Mouse (Mus musculus): ENCODE results near the gene Arhgap32.

DNA sequence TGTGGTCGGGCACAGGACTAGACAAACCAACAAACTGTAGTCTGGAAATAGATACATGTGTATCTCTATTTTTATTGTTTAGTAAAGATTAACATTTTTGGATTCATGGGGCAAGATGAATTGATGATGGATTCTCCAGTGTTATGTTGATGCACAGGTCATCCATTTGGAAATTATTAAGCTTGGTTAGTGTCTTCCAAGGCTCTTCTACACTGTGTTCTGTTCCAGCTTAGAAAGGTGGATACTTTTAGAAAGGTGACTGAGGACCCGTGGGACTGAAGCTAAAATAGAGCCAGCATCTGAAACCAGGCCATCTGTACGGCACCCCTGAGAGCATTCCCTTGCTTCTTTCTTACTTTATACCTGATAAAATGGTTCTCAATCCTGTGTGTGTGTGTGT lies 41.3 kb downstream of the Arhgap32 start:
- no peak for TF ChIP-seq ZKSCAN1 (IDR thresholded peaks at IDR 0.05; ENCODE audit: low read depth, low read length)
- TF ChIP-seq POLR2AphosphoS5 (IDR thresholded peaks at IDR 0.05; ENCODE audit: borderline replicate concordance, low read depth, low read length): no peak
